Mouse (Mus musculus): Measurements from ENCODE around the gene Gm36210. TPM values are rescaled to one million over a fixed set of nuclear protein-coding genes. Genes with fewer than 3 reads are reported as not detected.

The Gm36210 gene
- polyA plus RNA-seq, 1 experiment = not detected

DNA sequence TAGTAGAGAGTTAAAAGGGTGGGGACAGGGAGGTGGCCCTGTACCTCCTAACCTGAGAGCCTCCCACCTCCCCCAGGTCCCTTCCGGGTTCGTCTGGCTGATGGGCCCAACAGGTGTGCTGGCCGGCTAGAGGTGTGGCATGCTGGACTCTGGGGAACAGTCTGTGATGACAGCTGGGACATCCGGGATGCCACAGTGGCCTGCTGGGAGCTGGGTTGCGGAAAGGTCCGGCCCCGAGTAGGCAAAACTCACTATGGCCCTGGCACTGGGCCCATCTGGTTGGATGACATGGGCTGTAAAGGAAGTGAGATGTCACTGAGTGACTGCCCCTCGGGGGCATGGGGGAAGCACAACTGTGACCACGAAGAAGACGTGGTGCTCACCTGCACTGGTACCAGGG lies 30.5 kb upstream of the Gm36210 start:
- H3K4me3 ChIP-seq = no peak overlapping the region

DNA sequence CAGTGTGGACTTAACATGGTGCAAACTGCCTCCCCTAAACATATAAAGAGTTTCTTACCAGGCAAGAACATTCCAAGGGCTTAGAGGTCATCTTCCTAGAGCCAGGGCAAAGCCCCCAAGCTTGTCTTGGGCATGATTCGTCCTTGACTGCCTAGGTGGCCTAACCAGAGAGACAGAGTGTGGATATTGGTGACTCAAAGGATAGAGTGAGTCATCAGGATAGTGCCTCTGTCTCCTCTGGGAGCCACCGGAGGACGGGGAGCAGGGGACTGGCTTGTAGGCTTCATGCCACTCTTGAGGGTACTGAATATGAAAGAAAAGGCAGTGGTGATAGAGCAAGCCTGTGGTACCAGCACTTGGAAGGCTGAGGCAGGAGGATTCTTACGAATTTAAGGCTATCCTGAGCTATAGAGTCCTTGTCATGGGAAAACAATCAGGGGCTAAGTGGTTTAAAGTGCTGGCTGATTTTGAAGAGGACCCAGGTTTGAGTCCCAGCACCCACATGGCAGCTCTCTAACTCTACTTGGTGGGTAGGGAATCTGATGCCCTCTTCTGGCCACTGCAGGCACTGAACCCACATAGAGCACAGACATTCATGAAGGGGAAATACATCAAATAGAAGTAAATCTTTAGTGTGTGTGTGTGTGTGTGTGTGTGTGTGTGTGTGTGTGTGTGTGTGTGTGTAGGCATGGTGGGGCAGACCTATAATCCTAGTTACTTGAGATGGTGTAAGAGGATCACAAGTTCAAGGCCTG lies 28.0 kb upstream of the Gm36210 start:
- H3K4me3 ChIP-seq = no peak overlapping the region
- H3K79me2 ChIP-seq (ENCODE audit: control insufficient read depth, insufficient read depth) = no peaks in the 10 kb centered on the region
- no peaks in the 10 kb centered on the region for H3K27me3 ChIP-seq (ENCODE audit: control insufficient read depth, insufficient read depth, insufficient read length)
- H3K4me2 ChIP-seq (ENCODE audit: low read depth) = no peak overlapping the region
- H3K36me3 ChIP-seq (ENCODE audit: control insufficient read depth, insufficient read depth) = no peaks in the 10 kb centered on the region
- no peak overlapping the region for H3ac ChIP-seq (ENCODE audit: control insufficient read depth, insufficient read length)
- TF ChIP-seq E2F4 (IDR thresholded peaks at IDR 0.05; ENCODE audit: insufficient read depth) = no peak
- TF ChIP-seq MYOD1 (IDR thresholded peaks at IDR 0.05; ENCODE audit: control insufficient read depth in 1 of 3, insufficient read length in 2 of 3, low read depth in 2 of 3) = no peak
- no peak for TF ChIP-seq REST (IDR thresholded peaks at IDR 0.05; ENCODE audit: insufficient read depth, insufficient read length)
- no peak for TF ChIP-seq TCF12 (IDR thresholded peaks at IDR 0.05; ENCODE audit: insufficient read depth, poor library complexity, severe bottlenecking)
- no peak for TF ChIP-seq SRF (IDR thresholded peaks at IDR 0.05; ENCODE audit: control insufficient read depth, insufficient read length, low read depth)
- TF ChIP-seq TCF3 (IDR thresholded peaks at IDR 0.05; ENCODE audit: insufficient read length, low read depth) = no peak
- TF ChIP-seq POLR2A (IDR thresholded peaks at IDR 0.05; ENCODE audit: insufficient read length, low read depth) = no peak
- TF ChIP-seq MAX (IDR thresholded peaks at IDR 0.05; ENCODE audit: low read depth) = no peak
- TF ChIP-seq POLR2AphosphoS2 (IDR thresholded peaks at IDR 0.05; ENCODE audit: insufficient read length, low read depth) = no peak
- no peak for TF ChIP-seq MYOG (IDR thresholded peaks at IDR 0.05; ENCODE audit: control insufficient read depth in 1 of 3, insufficient read depth in 1 of 3, insufficient read length in 2 of 3, low read depth in 2 of 3)
- no peak for TF ChIP-seq USF1 (IDR thresholded peaks at IDR 0.05; ENCODE audit: low read depth)
- no peak for TF ChIP-seq CEBPB (IDR thresholded peaks at IDR 0.05; ENCODE audit: insufficient read depth, poor library complexity, severe bottlenecking)

More for the DNA sequence above, 30.5 kb upstream of the Gm36210 start:
- no peaks in the 10 kb centered on the region for H3K27me3 ChIP-seq (ENCODE audit: control insufficient read depth, insufficient read depth, insufficient read length)
- no peak overlapping the region for H3ac ChIP-seq (ENCODE audit: control insufficient read depth, insufficient read length)
- no peak overlapping the region for H3K4me2 ChIP-seq (ENCODE audit: low read depth)
- H3K79me2 ChIP-seq (ENCODE audit: control insufficient read depth, insufficient read depth) = no peaks in the 10 kb centered on the region
- H3K36me3 ChIP-seq (ENCODE audit: control insufficient read depth, insufficient read depth) = no peaks in the 10 kb centered on the region
- peak in 1 of 3 experiments; percentile 5 for TF ChIP-seq MYOG (IDR thresholded peaks at IDR 0.05; ENCODE audit: control insufficient read depth in 1 of 3, insufficient read depth in 1 of 3, insufficient read length in 2 of 3, low read depth in 2 of 3)
- TF ChIP-seq MYOD1 (IDR thresholded peaks at IDR 0.05; ENCODE audit: control insufficient read depth in 1 of 3, insufficient read length in 2 of 3, low read depth in 2 of 3) = peak in 1 of 3 experiments; percentile 20
- TF ChIP-seq TCF12 (IDR thresholded peaks at IDR 0.05; ENCODE audit: insufficient read depth, poor library complexity, severe bottlenecking) = no peak

DNA sequence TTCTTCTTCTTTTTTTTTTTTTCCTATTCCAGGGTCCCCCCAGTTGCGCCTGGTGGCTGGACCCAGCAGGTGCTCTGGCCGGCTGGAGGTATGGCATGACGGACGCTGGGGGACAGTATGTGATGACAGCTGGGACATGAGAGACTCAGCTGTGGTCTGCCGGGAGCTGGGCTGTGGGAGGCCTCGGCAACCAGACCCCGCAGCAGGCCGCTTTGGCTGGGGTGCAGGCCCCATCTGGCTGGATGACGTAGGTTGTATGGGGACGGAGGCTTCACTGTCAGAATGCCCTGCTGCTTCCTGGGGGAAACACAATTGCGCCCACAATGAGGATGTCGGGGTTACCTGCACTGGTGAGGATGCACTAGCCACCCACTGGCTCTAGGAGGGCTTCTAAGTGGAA lies 26.8 kb upstream of the Gm36210 start:
- H3K79me2 ChIP-seq (ENCODE audit: control insufficient read depth, insufficient read depth) = no peaks in the 10 kb centered on the region
- TF ChIP-seq E2F4 (IDR thresholded peaks at IDR 0.05; ENCODE audit: insufficient read depth) (no peak), REST (IDR thresholded peaks at IDR 0.05; ENCODE audit: insufficient read depth, insufficient read length) (no peak), MYOG (IDR thresholded peaks at IDR 0.05; ENCODE audit: control insufficient read depth in 1 of 3, insufficient read depth in 1 of 3, insufficient read length in 2 of 3, low read depth in 2 of 3) (no peak), MYOD1 (IDR thresholded peaks at IDR 0.05; ENCODE audit: control insufficient read depth in 1 of 3, insufficient read length in 2 of 3, low read depth in 2 of 3) (no peak), POLR2A (IDR thresholded peaks at IDR 0.05; ENCODE audit: insufficient read length, low read depth) (no peak), TCF12 (IDR thresholded peaks at IDR 0.05; ENCODE audit: insufficient read depth, poor library complexity, severe bottlenecking) (no peak), MAX (IDR thresholded peaks at IDR 0.05; ENCODE audit: low read depth) (no peak), USF1 (IDR thresholded peaks at IDR 0.05; ENCODE audit: low read depth) (no peak)
- no peaks in the 10 kb centered on the region for H3K36me3 ChIP-seq (ENCODE audit: control insufficient read depth, insufficient read depth)
- no peak overlapping the region for H3K4me2 ChIP-seq (ENCODE audit: low read depth)
- H3K4me3 ChIP-seq = no peak overlapping the region
- H3K27me3 ChIP-seq (ENCODE audit: control insufficient read depth, insufficient read depth, insufficient read length) = no peaks in the 10 kb centered on the region
- H3ac ChIP-seq (ENCODE audit: control insufficient read depth, insufficient read length) = no peak overlapping the region

GRCm38 (mm10) chr7:4928323-4928722 lies 22.0 kb upstream of the Gm36210 start:
- H3K4me2 ChIP-seq (ENCODE audit: low read depth) = no peak overlapping the region
- H3K79me2 ChIP-seq (ENCODE audit: control insufficient read depth, insufficient read depth) = no peaks in the 10 kb centered on the region
- no peak for TF ChIP-seq TCF12 (IDR thresholded peaks at IDR 0.05; ENCODE audit: insufficient read depth, poor library complexity, severe bottlenecking)
- no peak for TF ChIP-seq CEBPB (IDR thresholded peaks at IDR 0.05; ENCODE audit: insufficient read depth, poor library complexity, severe bottlenecking)
- no peak for TF ChIP-seq POLR2AphosphoS2 (IDR thresholded peaks at IDR 0.05; ENCODE audit: insufficient read length, low read depth)
- TF ChIP-seq MYOG (IDR thresholded peaks at IDR 0.05; ENCODE audit: control insufficient read depth in 1 of 3, insufficient read depth in 1 of 3, insufficient read length in 2 of 3, low read depth in 2 of 3) = no peak
- no peak for TF ChIP-seq USF1 (IDR thresholded peaks at IDR 0.05; ENCODE audit: low read depth)
- no peak for TF ChIP-seq REST (IDR thresholded peaks at IDR 0.05; ENCODE audit: insufficient read depth, insufficient read length)
- TF ChIP-seq SRF (IDR thresholded peaks at IDR 0.05; ENCODE audit: control insufficient read depth, insufficient read length, low read depth) = no peak
- TF ChIP-seq MAX (IDR thresholded peaks at IDR 0.05; ENCODE audit: low read depth) = no peak
- no peak for TF ChIP-seq TCF3 (IDR thresholded peaks at IDR 0.05; ENCODE audit: insufficient read length, low read depth)
- TF ChIP-seq MYOD1 (IDR thresholded peaks at IDR 0.05; ENCODE audit: control insufficient read depth in 1 of 3, insufficient read length in 2 of 3, low read depth in 2 of 3) = no peak
- TF ChIP-seq E2F4 (IDR thresholded peaks at IDR 0.05; ENCODE audit: insufficient read depth) = no peak
- TF ChIP-seq POLR2A (IDR thresholded peaks at IDR 0.05; ENCODE audit: insufficient read length, low read depth) = no peak
- H3K36me3 ChIP-seq (ENCODE audit: control insufficient read depth, insufficient read depth) = no peaks in the 10 kb centered on the region
- H3ac ChIP-seq (ENCODE audit: control insufficient read depth, insufficient read length) = no peak overlapping the region
- H3K4me3 ChIP-seq = no peak overlapping the region
- no peaks in the 10 kb centered on the region for H3K27me3 ChIP-seq (ENCODE audit: control insufficient read depth, insufficient read depth, insufficient read length)

GRCm38 (mm10) chr7:4927711-4928110 lies 21.4 kb upstream of the Gm36210 start:
- Histone ChIP-seq H3ac (ENCODE audit: control insufficient read depth, insufficient read length) (no peak overlapping the region), H3K4me3 (no peak overlapping the region), H3K27me3 (ENCODE audit: control insufficient read depth, insufficient read depth, insufficient read length) (no peaks in the 10 kb centered on the region), H3K79me2 (ENCODE audit: control insufficient read depth, insufficient read depth) (no peaks in the 10 kb centered on the region), H3K36me3 (ENCODE audit: control insufficient read depth, insufficient read depth) (no peaks in the 10 kb centered on the region), H3K4me2 (ENCODE audit: low read depth) (no peak overlapping the region)
- TF ChIP-seq MYOD1 (IDR thresholded peaks at IDR 0.05; ENCODE audit: control insufficient read depth in 1 of 3, insufficient read length in 2 of 3, low read depth in 2 of 3) = no peak
- no peak for TF ChIP-seq USF1 (IDR thresholded peaks at IDR 0.05; ENCODE audit: low read depth)
- no peak for TF ChIP-seq SRF (IDR thresholded peaks at IDR 0.05; ENCODE audit: control insufficient read depth, insufficient read length, low read depth)
- TF ChIP-seq TCF3 (IDR thresholded peaks at IDR 0.05; ENCODE audit: insufficient read length, low read depth) = no peak
- TF ChIP-seq POLR2A (IDR thresholded peaks at IDR 0.05; ENCODE audit: insufficient read length, low read depth) = no peak
- TF ChIP-seq REST (IDR thresholded peaks at IDR 0.05; ENCODE audit: insufficient read depth, insufficient read length) = no peak
- no peak for TF ChIP-seq MYOG (IDR thresholded peaks at IDR 0.05; ENCODE audit: control insufficient read depth in 1 of 3, insufficient read depth in 1 of 3, insufficient read length in 2 of 3, low read depth in 2 of 3)
- TF ChIP-seq POLR2AphosphoS2 (IDR thresholded peaks at IDR 0.05; ENCODE audit: insufficient read length, low read depth) = no peak
- no peak for TF ChIP-seq MAX (IDR thresholded peaks at IDR 0.05; ENCODE audit: low read depth)
- no peak for TF ChIP-seq CEBPB (IDR thresholded peaks at IDR 0.05; ENCODE audit: insufficient read depth, poor library complexity, severe bottlenecking)
- TF ChIP-seq TCF12 (IDR thresholded peaks at IDR 0.05; ENCODE audit: insufficient read depth, poor library complexity, severe bottlenecking) = no peak
- no peak for TF ChIP-seq E2F4 (IDR thresholded peaks at IDR 0.05; ENCODE audit: insufficient read depth)

All from myocyte (in vitro differentiated cells).